Mouse (Mus musculus) adrenal gland, adult 2 months (tissue): ENCODE results near the gene Olfr642. TPM values are rescaled to one million over a fixed set of nuclear protein-coding genes. Genes with fewer than 3 reads are reported as not detected.

Source experiments
- DNase-seq: peaks from one replicate; pipeline ENCODE4 v3.0.0; 2021
- long read RNA-seq: library from polyadenylated mRNA; stranded (forward); transcript quantifications from one replicate; pipeline ENCODE4 v2.0.0, GENCODE M21; 2021
- polyA plus RNA-seq: library from polyadenylated mRNA; depleted of rRNA; stranded (reverse); fragments of >200 nt; gene quantifications from 2 replicates; pipeline ENCODE4 v1.2.3, GENCODE M21; 2012; rRNA removed
- total RNA-seq, 2 experiments: library from RNA; stranded (reverse); gene quantifications; 2 replicates each; pipeline ENCODE4 v1.2.3; 2021

Gene Olfr642
- not detected for total RNA-seq
- polyA plus RNA-seq, result not detected in 2 replicates
- long read RNA-seq, result 0 reads

DNA sequence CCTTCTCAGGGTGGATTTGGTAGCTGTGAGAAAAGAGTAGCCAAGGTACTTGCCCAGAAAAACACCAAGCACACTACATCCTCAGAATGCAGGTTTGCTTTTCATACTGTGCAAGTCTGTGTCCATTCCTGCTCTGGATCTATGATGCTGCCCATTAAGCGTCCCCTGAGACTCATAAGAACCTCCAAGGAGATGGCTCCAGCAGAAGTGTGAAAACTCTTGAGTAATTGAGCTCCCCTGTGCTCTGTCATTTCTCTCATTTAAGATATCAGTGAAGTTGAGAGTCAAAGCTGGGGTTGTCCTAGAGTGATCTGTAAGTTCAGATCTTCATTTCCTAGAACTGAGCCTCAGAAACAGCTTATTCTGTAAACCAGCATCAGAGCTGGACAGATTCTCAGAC lies at the start of gene Olfr642:
Gene Olfr642, minus strand, starts transcription at position 101 of the 400 bp plus-strand sequence.
- no peak for DNase-seq

DNA sequence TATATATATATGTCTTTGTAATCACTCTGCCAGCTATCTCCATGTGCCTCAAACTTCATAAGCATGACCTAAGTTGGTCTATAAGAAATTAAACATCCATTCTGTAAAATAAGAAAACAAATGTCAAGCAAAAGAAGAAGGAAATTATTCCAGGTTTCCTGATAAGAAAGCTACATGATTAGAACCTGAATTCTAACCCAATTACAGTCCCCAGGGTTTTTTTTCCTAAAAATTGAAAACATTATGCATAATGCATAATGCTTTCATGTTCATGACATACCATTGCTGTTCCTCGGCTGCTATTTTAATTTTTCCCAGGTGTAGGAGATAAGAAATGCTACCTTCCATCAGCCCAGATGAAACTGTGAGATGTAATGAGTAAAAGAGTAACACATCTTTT lies 32.9 kb upstream of the Olfr642 start, which contains the start of gene Olfr645:
Gene Olfr645, minus strand, starts transcription at position 101 of the 400 bp plus-strand sequence.
- DNase-seq, result no peak

DNA sequence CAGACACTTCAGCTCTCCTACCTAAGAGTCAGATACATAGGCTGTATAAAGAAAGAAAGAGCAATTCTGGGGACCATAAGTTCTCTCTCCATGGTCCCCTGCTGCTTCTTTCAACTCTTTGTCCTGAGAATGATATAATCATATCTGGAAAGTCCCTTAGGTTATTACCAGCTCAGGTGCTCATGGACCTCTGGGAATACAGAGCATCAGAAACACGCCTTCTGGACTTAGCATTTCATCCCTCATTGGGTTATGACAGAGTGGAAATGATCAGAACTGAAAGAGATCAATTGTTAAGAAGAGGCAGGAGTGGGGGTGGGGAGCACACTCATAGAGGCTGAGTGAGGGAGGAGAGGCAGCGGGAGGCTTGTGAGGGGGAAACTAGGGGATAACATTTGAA lies 19.3 kb upstream of the Olfr642 start, which contains the start of gene Olfr644:
Gene Olfr644, minus strand, starts transcription at position 101 of the 400 bp plus-strand sequence.
- no peak for DNase-seq

DNA sequence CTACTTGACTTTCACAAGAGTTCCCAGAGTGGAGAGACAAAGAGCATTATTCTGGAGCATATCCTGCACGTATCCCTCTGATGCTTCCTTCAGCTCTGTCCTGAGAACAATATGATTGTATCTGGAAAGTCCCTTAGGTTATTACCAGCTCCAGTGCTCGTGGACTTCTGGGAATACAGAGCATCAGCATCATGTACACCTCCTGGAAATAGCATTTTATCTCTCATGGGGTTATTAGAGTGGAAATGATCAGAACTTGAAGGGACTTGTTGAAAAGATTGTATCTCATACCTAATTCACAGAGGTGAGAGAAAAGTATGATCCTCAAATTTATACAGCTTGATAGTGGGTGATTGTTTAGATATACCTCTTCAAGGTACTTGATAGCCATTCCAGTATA lies 8.9 kb upstream of the Olfr642 start, which contains the start of gene 4930516K23Rik:
Gene 4930516K23Rik, minus strand, starts transcription at position 101 of the 400 bp plus-strand sequence.
- DNase-seq, result no peak

DNA sequence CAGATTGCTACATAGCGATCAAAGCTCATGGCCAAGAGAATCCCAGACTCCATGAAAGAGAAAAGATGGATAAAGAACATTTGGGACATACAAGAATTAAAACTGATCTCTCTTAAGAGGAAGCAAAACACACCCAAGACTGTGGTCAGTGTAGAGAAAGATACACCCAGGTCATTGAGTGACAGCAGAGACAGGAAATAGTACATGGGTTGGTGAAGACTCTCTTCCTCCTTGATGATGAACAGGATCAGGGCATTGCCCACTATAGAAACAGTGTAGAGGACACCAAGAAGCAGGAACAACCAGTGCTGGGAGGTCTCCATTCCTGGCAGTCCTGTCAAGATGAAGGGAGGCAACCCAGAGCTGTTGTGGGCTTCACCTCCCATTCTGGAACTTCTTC lies 6.7 kb upstream of the Olfr642 start:
- no peak for DNase-seq

DNA sequence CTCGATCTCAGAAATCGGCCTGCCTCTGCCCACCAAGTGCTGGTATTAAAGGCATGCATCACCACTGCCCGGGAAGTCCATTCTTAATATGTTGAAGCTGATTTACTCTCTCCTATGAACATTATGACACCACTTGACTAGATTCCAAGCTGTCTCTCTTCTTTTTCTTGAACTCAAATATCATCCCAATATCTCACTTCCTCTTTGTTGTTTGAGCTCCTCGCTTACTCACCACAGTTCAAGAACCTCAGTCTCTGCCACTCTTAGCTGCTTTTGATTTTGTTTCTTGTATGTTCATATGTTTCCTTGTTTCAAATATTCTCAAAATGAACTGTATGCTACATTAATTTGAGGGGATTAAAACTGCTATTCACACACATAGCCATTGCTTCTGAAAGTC lies 1.7 kb downstream of the Olfr642 start:
- no peak for DNase-seq

DNA sequence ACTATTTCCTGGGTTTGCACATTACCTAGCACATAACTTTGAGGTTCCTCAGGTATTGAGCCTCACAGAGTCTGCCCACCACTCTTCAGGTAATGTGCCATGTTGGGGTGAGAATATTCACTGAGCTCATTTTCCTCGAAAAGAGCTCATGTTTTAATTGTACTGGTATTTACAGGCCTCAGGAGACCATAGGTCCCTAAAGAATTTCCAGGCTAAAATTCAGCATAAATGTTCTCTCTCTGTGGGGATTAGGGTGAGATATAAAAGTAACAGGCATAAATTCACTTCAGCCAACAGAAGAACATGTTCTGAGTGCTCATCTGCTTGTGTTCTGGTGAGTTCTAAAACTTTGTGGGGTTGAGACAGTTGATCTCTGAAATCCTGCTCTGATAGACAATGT lies 17.3 kb downstream of the Olfr642 start, which contains the start of gene Olfr641:
Gene Olfr641, plus strand, starts transcription at position 301 of the 400 bp plus-strand sequence.
- no peak for DNase-seq

DNA sequence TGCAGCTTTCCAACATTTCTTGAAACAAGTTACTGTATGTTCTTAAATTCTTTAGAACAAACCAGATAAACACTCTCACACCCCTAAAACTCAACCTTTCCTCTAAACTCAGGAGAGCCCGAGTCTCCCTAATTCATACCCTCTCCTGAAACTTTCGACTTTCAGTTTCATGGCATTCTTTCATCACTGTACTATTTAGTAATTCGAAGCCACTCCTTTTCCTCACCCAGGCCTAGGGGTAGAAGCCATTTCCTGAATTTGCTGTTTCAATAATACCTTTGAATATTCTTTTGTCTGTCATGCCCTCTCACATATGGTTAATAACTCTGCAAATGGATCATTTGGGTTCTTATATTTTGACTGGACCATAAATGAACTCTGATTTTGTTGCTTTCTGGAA lies 25.5 kb downstream of the Olfr642 start:
- DNase-seq, result no peak

DNA sequence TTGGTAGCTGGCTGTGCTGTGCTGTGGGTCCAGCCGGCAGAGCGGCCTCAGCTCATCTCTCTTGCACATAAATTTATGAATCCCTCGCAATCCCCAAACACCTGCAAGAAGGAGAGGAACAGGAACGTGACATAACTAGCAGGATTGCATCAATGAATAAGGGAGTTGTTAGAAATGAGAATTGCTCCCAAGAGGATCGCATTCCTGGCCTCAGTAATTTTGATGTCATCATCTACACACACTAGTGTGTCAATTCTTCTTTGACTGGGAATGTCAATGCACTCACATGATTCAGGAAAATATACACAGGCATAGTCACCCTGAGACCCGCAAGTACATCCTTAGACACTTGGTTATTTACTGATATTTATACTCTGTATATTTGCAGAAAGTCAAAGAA lies 27.0 kb downstream of the Olfr642 start, which contains the start of gene Olfr640:
Gene Olfr640, minus strand, starts transcription at position 101 of the 400 bp plus-strand sequence.
- DNase-seq, result no peak

DNA sequence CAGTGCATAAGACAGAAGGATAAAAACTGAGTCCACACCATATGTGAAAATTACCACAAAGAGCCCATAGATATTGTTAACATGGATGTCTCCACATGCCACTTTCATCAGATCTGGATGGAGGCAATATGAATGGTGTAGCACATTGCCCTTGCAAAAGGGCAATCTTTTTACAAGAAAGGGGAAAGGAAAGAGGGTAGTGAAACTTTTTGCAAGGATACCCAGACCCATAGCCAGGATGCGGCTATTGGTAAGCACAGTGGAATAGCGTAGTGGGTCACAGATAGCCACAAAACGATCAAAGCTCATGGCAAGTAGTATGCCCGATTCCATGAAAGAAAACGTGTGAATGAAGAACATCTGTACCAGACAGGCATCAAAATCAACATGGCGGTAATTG lies 30.8 kb downstream of the Olfr642 start:
- DNase-seq, result no peak

DNA sequence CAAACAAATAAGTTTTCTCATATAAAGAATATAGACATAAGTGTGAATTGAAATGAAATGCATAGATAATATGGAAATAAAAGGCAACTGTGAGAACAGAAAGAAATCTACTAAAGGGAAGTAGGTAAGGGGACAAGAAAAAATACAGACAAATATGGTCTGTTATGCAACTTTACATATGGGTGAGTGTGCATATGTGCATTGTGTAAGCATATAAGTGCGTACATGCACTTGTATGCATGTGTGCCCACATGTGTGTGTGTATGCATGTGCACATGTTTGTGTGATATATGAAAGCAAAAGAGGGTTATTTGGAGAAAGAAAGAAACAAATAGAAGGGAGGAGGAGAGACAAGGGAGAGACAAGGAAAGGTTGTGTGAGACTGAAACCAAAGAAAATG lies 33.5 kb downstream of the Olfr642 start:
- no peak for DNase-seq

DNA sequence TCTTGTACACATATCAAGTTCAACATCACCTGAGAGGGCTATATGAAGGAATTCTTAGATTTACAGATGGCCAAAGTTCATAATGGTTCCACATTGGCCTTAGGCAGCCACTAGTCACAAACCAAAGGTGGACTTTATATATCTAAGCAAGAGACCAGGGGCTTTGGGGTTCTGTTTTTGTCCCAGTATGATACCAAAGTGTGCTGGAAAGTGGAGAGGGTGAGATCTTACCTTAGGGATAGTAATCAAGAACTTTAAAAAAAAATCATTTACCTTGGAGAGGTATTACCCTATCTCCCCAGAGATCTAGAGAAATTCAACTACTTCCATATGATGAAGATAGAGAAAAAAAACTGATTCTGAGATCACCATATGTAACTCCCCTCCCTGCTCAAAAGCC lies 35.3 kb downstream of the Olfr642 start, which contains the start of gene Olfr639:
Gene Olfr639, minus strand, starts transcription at position 101 of the 400 bp plus-strand sequence.
- DNase-seq, result no peak

DNA sequence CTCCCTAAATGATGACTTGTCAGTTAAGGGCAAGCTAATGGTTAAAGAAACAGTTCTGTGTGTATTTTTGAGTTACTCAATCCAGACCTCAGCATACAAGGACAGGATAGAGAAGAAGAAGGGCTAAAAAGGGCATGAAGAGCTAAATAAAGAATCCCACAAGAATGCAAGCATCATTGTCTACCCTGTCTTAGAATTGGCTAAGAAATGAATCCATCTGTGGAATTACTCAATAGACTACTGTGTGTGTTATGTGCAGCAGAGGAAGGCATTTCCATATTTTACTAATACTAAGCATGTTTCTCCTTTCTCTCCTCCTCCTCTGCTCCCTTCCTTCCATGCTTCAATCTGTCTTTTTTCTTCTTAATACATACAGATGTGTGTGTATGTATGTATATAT lies 53.3 kb downstream of the Olfr642 start:
- no peak for DNase-seq

DNA sequence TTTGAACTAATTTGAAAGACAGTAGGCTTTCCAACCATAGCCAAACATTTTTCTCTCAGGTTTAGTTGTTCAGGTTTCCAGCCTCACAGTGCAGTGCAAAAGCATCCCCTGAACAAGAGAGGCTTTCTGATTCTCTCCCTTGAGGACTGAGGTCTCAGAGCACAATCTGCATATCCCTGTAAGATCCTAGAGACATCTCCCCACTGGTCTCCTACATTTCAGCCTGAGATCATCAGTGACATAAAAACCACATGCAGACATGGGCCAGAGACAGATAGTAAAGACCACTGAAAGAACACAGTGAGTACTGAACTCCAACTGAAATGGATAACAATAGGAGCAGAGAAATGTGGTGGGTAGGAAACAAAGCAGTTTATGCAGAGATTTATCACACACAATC lies 54.0 kb downstream of the Olfr642 start, which contains the start of gene Olfr638:
Gene Olfr638, plus strand, starts transcription at position 301 of the 400 bp plus-strand sequence.
- no peak for DNase-seq

Other genes starting within 250 kb of the Olfr642 start
- gene Hbb-bt, start 238.7 kb downstream of the Olfr642 start, total RNA-seq, result 100 to 1,000 TPM; 120 to 218 TPM
- gene Hbb-bt, start 238.7 kb downstream of the Olfr642 start, polyA plus RNA-seq, result 48.3 and 61.8 TPM in 2 replicates
- 1,000 to 10,000 TPM; 1,531 to 2,097 TPM for gene Hbb-bs, start 224.6 kb downstream of the Olfr642 start, total RNA-seq
- 569 and 814 TPM in 2 replicates for gene Hbb-bs, start 224.6 kb downstream of the Olfr642 start, polyA plus RNA-seq
- not detected for gene Hbb-bh2, start 212.1 kb downstream of the Olfr642 start, total RNA-seq
- not detected in 2 replicates for gene Hbb-bh2, start 212.1 kb downstream of the Olfr642 start, polyA plus RNA-seq
- not detected for gene Hbb-bh1, start 209.5 kb downstream of the Olfr642 start, total RNA-seq
- gene Hbb-bh1, start 209.5 kb downstream of the Olfr642 start, polyA plus RNA-seq, result not detected in 2 replicates
- not detected for gene Hbb-y, start 199.4 kb downstream of the Olfr642 start, total RNA-seq
- not detected in 2 replicates for gene Hbb-y, start 199.4 kb downstream of the Olfr642 start, polyA plus RNA-seq
- not detected for gene Olfr66, start 166.4 kb downstream of the Olfr642 start, total RNA-seq
- not detected in 2 replicates for gene Olfr66, start 166.4 kb downstream of the Olfr642 start, polyA plus RNA-seq
- gene Olfr64, start 158.2 kb downstream of the Olfr642 start, total RNA-seq, result not detected
- not detected in 2 replicates for gene Olfr64, start 158.2 kb downstream of the Olfr642 start, polyA plus RNA-seq
- gene Olfr65, start 149.2 kb downstream of the Olfr642 start, total RNA-seq, result not detected
- not detected in 2 replicates for gene Olfr65, start 149.2 kb downstream of the Olfr642 start, polyA plus RNA-seq
- not detected for gene Olfr631, start 123.8 kb downstream of the Olfr642 start, total RNA-seq
- gene Olfr631, start 123.8 kb downstream of the Olfr642 start, polyA plus RNA-seq, result not detected in 2 replicates
- gene Olfr632, start 118.3 kb downstream of the Olfr642 start, total RNA-seq, result not detected
- not detected in 2 replicates for gene Olfr632, start 118.3 kb downstream of the Olfr642 start, polyA plus RNA-seq
- not detected for gene Olfr633, start 108.2 kb downstream of the Olfr642 start, total RNA-seq
- not detected in 2 replicates for gene Olfr633, start 108.2 kb downstream of the Olfr642 start, polyA plus RNA-seq
- not detected for gene Olfr635, start 81.5 kb downstream of the Olfr642 start, total RNA-seq
- gene Olfr635, start 81.5 kb downstream of the Olfr642 start, polyA plus RNA-seq, result not detected in 2 replicates
- not detected for gene Olfr638, start 53.9 kb downstream of the Olfr642 start, total RNA-seq
- gene Olfr638, start 53.9 kb downstream of the Olfr642 start, polyA plus RNA-seq, result not detected in 2 replicates
- gene Olfr639, start 35.4 kb downstream of the Olfr642 start, total RNA-seq, result not detected
- gene Olfr639, start 35.4 kb downstream of the Olfr642 start, polyA plus RNA-seq, result not detected in 2 replicates
- not detected for gene Olfr640, start 27.1 kb downstream of the Olfr642 start, total RNA-seq
- gene Olfr640, start 27.1 kb downstream of the Olfr642 start, polyA plus RNA-seq, result not detected in 2 replicates
- not detected for gene Olfr641, start 17.2 kb downstream of the Olfr642 start, total RNA-seq
- gene Olfr641, start 17.2 kb downstream of the Olfr642 start, polyA plus RNA-seq, result not detected in 2 replicates
- not detected for gene 4930516K23Rik, start 8.8 kb upstream of the Olfr642 start, total RNA-seq
- gene 4930516K23Rik, start 8.8 kb upstream of the Olfr642 start, polyA plus RNA-seq, result not detected in 2 replicates
- not detected for gene Olfr644, start 19.2 kb upstream of the Olfr642 start, total RNA-seq
- gene Olfr644, start 19.2 kb upstream of the Olfr642 start, polyA plus RNA-seq, result not detected in 2 replicates
- gene Olfr645, start 32.8 kb upstream of the Olfr642 start, total RNA-seq, result not detected
- gene Olfr645, start 32.8 kb upstream of the Olfr642 start, polyA plus RNA-seq, result not detected in 2 replicates
- gene Olfr646, start 52.2 kb upstream of the Olfr642 start, total RNA-seq, result not detected
- not detected in 2 replicates for gene Olfr646, start 52.2 kb upstream of the Olfr642 start, polyA plus RNA-seq
- not detected for gene Ubqln5, start 77.2 kb upstream of the Olfr642 start, total RNA-seq
- gene Ubqln5, start 77.2 kb upstream of the Olfr642 start, polyA plus RNA-seq, result not detected in 2 replicates
- gene Olfr643, start 84.7 kb upstream of the Olfr642 start, total RNA-seq, result not detected
- gene Olfr643, start 84.7 kb upstream of the Olfr642 start, polyA plus RNA-seq, result not detected in 2 replicates
- not detected for gene Ubqln3, start 90.6 kb upstream of the Olfr642 start, total RNA-seq
- gene Ubqln3, start 90.6 kb upstream of the Olfr642 start, polyA plus RNA-seq, result not detected in 2 replicates
- not detected for gene Ubqlnl, start 97.9 kb upstream of the Olfr642 start, total RNA-seq
- gene Ubqlnl, start 97.9 kb upstream of the Olfr642 start, polyA plus RNA-seq, result not detected in 2 replicates
- not detected for gene Olfm5, start 112.2 kb upstream of the Olfr642 start, total RNA-seq
- gene Olfm5, start 112.2 kb upstream of the Olfr642 start, polyA plus RNA-seq, result not detected in 2 replicates
- gene Olfr648, start 130.7 kb upstream of the Olfr642 start, total RNA-seq, result not detected
- 0.04 TPM in 1 of 2 replicates, not detected in the other for gene Olfr648, start 130.7 kb upstream of the Olfr642 start, polyA plus RNA-seq
- not detected for gene Olfr649, start 143.3 kb upstream of the Olfr642 start, total RNA-seq
- gene Olfr649, start 143.3 kb upstream of the Olfr642 start, polyA plus RNA-seq, result not detected in 2 replicates
- gene Trim6, start 166.1 kb upstream of the Olfr642 start, total RNA-seq, result under 1 TPM; 0.12 to 0.66 TPM
- 0.09 and 0.36 TPM in 2 replicates for gene Trim6, start 166.1 kb upstream of the Olfr642 start, polyA plus RNA-seq
- 1 to 10 TPM; 6.5 to 6.8 TPM for gene Trim34a, start 191.8 kb upstream of the Olfr642 start, total RNA-seq
- gene Trim34a, start 191.8 kb upstream of the Olfr642 start, polyA plus RNA-seq, result 4.0 and 4.6 TPM in 2 replicates
- gene Trim5, start 235.4 kb upstream of the Olfr642 start, total RNA-seq, result 1 to 10 TPM; 3.5 to 3.8 TPM
- 0.22 and 0.47 TPM in 2 replicates for gene Trim5, start 235.4 kb upstream of the Olfr642 start, polyA plus RNA-seq